Mouse (Mus musculus): ENCODE data around the gene Suv39h1.
"Not testable (repeated sequence)": the region's sequence is repeated elsewhere in the genome, so short reads cannot be mapped to it uniquely, and the experiment has no call there.

Suv39h1 gene

GRCm38 (mm10) chrX:8051044-8051781 is 23.3 kb downstream of the Suv39h1 start:
- in situ Hi-C loops (cut with MboI; ENCODE audit: unreplicated experiment in 2 of 2), result not testable (repeated sequence)

- in situ Hi-C loops (cut with MboI; ENCODE audit: unreplicated experiment in 2 of 2), result loop anchor here in 1 of 2 experiments (5.0 kb wide), 1 partner anchor 79 kb away; no protein-coding TSS in a partner anchor
Observed at GRCm38 (mm10) chrX:8033009-8033408, 41.6 kb downstream of the Suv39h1 start.

- in situ Hi-C loops (cut with MboI; ENCODE audit: unreplicated experiment in 2 of 2), result no loop called here
Observed at GRCm38 (mm10) chrX:8026811-8027210, 47.7 kb downstream of the Suv39h1 start.

GRCm38 (mm10) chrX:8024795-8025194 is 49.8 kb downstream of the Suv39h1 start:
- in situ Hi-C loops (cut with MboI; ENCODE audit: unreplicated experiment in 2 of 2), result loop anchor here (25.0 kb wide), 2 partner anchors 212 to 1762 kb away; partner anchors contain the start of gene Kcnd1 (in 2 of the 2)

- in situ Hi-C loops (cut with MboI; ENCODE audit: unreplicated experiment in 2 of 2), result loop anchor here (25.0 kb wide), 2 partner anchors 208 to 1758 kb away; partner anchors contain the start of gene Kcnd1 (in 2 of the 2)
Observed at GRCm38 (mm10) chrX:8020111-8020778, 54.3 kb downstream of the Suv39h1 start.

DNA sequence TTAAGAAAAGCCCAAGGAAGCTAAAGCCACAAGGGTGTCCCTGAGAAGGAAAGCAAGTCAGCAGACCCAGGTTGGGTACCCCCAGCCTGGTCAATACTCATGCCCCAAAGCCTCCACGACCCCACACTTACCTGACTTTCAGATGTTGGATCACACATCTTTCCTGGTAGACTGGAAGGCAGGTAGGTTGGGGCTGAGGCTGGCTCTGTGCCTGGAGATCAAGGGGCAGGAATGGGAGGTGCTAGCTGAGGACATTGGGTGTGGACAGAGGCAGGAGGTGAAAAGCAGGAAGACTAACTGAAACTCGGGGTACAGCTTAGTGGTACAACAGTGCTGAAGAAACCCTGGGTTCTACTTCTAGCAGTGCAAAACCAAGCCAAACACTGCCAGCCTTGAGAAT is 56.3 kb downstream of the Suv39h1 start, which contains the start of gene Glod5:
Glod5 (minus strand) TSS at position 207 of the 400 bp plus-strand sequence.
- in situ Hi-C loops (cut with MboI; ENCODE audit: unreplicated experiment in 2 of 2), result loop anchor here (5.0 to 25.0 kb wide), 5 partner anchors 106 to 1756 kb away; partner anchors contain the start of genes Kcnd1 (in 2 of the 2) and Ccdc120 (in 1 of the 2)

GRCm38 (mm10) chrX:8017142-8017541 is 57.4 kb downstream of the Suv39h1 start:
- in situ Hi-C loops (cut with MboI; ENCODE audit: unreplicated experiment in 2 of 2), result loop anchor here (5.0 to 25.0 kb wide), 5 partner anchors 105 to 1755 kb away; partner anchors contain the start of genes Kcnd1 (in 2 of the 2) and Ccdc120 (in 1 of the 2)

- in situ Hi-C loops (cut with MboI; ENCODE audit: unreplicated experiment in 2 of 2), result loop anchor here (5.0 to 25.0 kb wide), 5 partner anchors 103 to 1753 kb away; partner anchors contain the start of genes Kcnd1 (in 2 of the 2) and Ccdc120 (in 1 of the 2)
Observed at GRCm38 (mm10) chrX:8015675-8016074, 58.9 kb downstream of the Suv39h1 start.

- in situ Hi-C loops (cut with MboI; ENCODE audit: unreplicated experiment in 2 of 2), result loop anchor here (10.0 to 25.0 kb wide), 3 partner anchors 159 to 1751 kb away; partner anchors contain the start of gene Kcnd1 (in 2 of the 2)
Observed at GRCm38 (mm10) chrX:8013569-8014314, 60.8 kb downstream of the Suv39h1 start.

GRCm38 (mm10) chrX:8013157-8013556 is 61.4 kb downstream of the Suv39h1 start:
- in situ Hi-C loops (cut with MboI; ENCODE audit: unreplicated experiment in 2 of 2), result loop anchor here (10.0 to 25.0 kb wide), 3 partner anchors 158 to 1751 kb away; partner anchors contain the start of gene Kcnd1 (in 2 of the 2)
